Mouse (Mus musculus) bone marrow, adult 2 months (tissue): ENCODE results near the gene Hoxa4.

Source experiments
- CTCF ChIP-seq: fragments of 200-500 bp; IDR thresholded peaks from 2 replicates; pipeline ENCODE4 v1.5.1; 2011; ENCODE audit warnings: low read length, control low read depth; ENCODE audit not compliant: control insufficient read depth, insufficient read depth
- POLR2A ChIP-seq: fragments of 200-500 bp; IDR thresholded peaks from 2 replicates; pipeline ENCODE4 v1.6.1; 2011; ENCODE audit warnings: low read depth, mild to moderate bottlenecking, control low read depth, low read length, borderline replicate concordance; ENCODE audit not compliant: control insufficient read depth

DNA sequence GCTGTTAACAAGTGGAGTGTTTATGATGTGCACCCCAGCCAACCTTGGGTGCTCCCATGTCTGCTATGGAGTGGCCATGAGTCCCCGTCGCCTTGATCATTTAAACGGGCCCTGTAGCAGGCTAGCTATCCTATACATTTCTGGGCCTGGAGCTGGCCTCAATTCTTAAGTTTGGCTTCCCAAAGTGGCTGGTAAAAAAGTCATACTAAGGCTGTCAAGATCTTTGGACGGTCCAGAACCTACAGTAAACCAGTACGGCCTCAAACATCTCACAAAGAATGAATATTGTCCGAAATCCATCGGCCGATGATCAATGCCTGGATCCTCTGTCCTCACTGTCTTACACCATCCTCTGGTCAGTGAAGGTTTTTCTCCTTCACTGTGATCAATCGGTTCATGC, 43.7 kb upstream of the Hoxa4 start:
- TF ChIP-seq CTCF (no peak), POLR2A (no peak)
